Mouse (Mus musculus) embryonic facial prominence, embryonic 14.5 days (tissue): ENCODE data around the gene Deup1. TPM values are rescaled to one million over a fixed set of nuclear protein-coding genes. Genes with fewer than 3 reads are reported as not detected.
A peak's percentile ranks its signal among the peaks of the same experiment; 100 is the strongest.

Experiments used
- ATAC-seq: fragments of 200-750 bp; cut with Nextera tagmentation; 2 replicates; pipeline ENCODE4 v1.8.0; 2017; ENCODE audit warnings: low read depth, moderate number of reproducible peaks, moderate TSS enrichment
- DNase-seq: peaks from one replicate; pipeline ENCODE4 v3.0.0-alpha.2; 2015; ENCODE audit warnings: low spot score
- H3K27ac ChIP-seq: fragments of 300-500 bp; sonication (generic); replicated peaks from 2 replicates; pipeline ENCODE4 v1.5.1; 2014; ENCODE audit warnings: low read depth, mild to moderate bottlenecking, low read length, moderate library complexity
- H3K27me3 ChIP-seq: fragments of 300-500 bp; sonication (generic); replicated peaks from 2 replicates; pipeline ENCODE4 v1.6.1; 2014; ENCODE audit warnings: low read length; ENCODE audit not compliant: control insufficient read depth, insufficient read depth
- H3K36me3 ChIP-seq: fragments of 300-500 bp; sonication (generic); 2 replicates; pipeline ENCODE4 v1.6.1; 2014; ENCODE audit warnings: low read length, mixed read lengths; ENCODE audit not compliant: control insufficient read depth, insufficient read depth
- H3K4me1 ChIP-seq: fragments of 300-500 bp; sonication (generic); 2 replicates; pipeline ENCODE4 v1.6.1; 2014; ENCODE audit warnings: antibody characterized with exemption, low read length; ENCODE audit not compliant: control insufficient read depth, insufficient read depth
- H3K4me2 ChIP-seq: fragments of 300-500 bp; sonication (generic); 2 replicates; pipeline ENCODE4 v1.6.1; 2014; ENCODE audit warnings: low read depth, mild to moderate bottlenecking, low read length, moderate library complexity, mixed read lengths
- H3K4me3 ChIP-seq: fragments of 300-500 bp; sonication (generic); 2 replicates; pipeline ENCODE4 v1.5.1; 2014; ENCODE audit warnings: low read depth, mild to moderate bottlenecking, low read length
- H3K9ac ChIP-seq: fragments of 300-500 bp; sonication (generic); 2 replicates; pipeline ENCODE4 v1.6.1; 2014; ENCODE audit warnings: low read depth, mild to moderate bottlenecking, low read length, moderate library complexity, mixed read lengths
- H3K9me3 ChIP-seq: fragments of 300-500 bp; sonication (generic); 2 replicates; pipeline ENCODE4 v1.6.1; 2016; ENCODE audit warnings: low read length; ENCODE audit not compliant: control insufficient read depth
- WGBS: fragments of 180-500 bp; shearing (Covaris S2); extraction: QIAGEN DNeasy Blood & Tissue Kit; methylation state at CpG from one replicate; pipeline ENCODE4 v1.1.7; 2014; 5-methylcytosine and 5-hydroxymethylcytosine counted together
- polyA plus RNA-seq: library from polyadenylated mRNA; unstranded; fragments of >200 nt; fragmentation: Nextera tagmentation; extraction: Ambion mirVana; gene quantifications from 2 replicates; pipeline ENCODE4 v1.2.1, GENCODE M21; 2014

The Deup1 gene
- polyA plus RNA-seq, 1 experiment from 2014 or later: 14.9 TPM

- H3K27me3 ChIP-seq: 0 out of 2 replicates have a peak, but pooled peaks cover 3% of the 10 kb centered on the region
- H3K9ac ChIP-seq: peak overlapping the region; percentile 42; the same call in 1 of the 2 replicates
- peaks cover 8% of the 10 kb centered on the region; the same call in 1 of the 2 replicates for H3K4me1 ChIP-seq
- H3K4me2 ChIP-seq: peak overlapping the region; percentile 67
- 18% methylated on average over 4 of the region's 5 CpGs for WGBS
- H3K36me3 ChIP-seq: no peaks in the 10 kb centered on the region
- peak overlapping the region; percentile 35 for H3K4me3 ChIP-seq
- no peaks in the 10 kb centered on the region for H3K9me3 ChIP-seq
- no peak for DNase-seq
- ATAC-seq: no peak
- no peak overlapping the region for H3K27ac ChIP-seq
Observed at GRCm38 (mm10) chr9:15627384-15627783, 349 bp downstream of the Deup1 start.

- Histone ChIP-seq H3K27ac (no peak overlapping the region), H3K36me3 (no peaks in the 10 kb centered on the region), H3K27me3 (0 out of 2 replicates have a peak, but pooled peaks cover 3% of the 10 kb centered on the region), H3K4me1 (peaks cover 8% of the 10 kb centered on the region; the same call in 1 of the 2 replicates), H3K9me3 (no peaks in the 10 kb centered on the region), H3K9ac (no peak overlapping the region), H3K4me2 (no peak overlapping the region), H3K4me3 (no peak overlapping the region)
- ATAC-seq (no peak), DNase-seq (no peak)
- WGBS: 76% methylated on average over 3 of the region's 3 CpGs
Observed at GRCm38 (mm10) chr9:15624739-15625138, 3.0 kb downstream of the Deup1 start.

DNA sequence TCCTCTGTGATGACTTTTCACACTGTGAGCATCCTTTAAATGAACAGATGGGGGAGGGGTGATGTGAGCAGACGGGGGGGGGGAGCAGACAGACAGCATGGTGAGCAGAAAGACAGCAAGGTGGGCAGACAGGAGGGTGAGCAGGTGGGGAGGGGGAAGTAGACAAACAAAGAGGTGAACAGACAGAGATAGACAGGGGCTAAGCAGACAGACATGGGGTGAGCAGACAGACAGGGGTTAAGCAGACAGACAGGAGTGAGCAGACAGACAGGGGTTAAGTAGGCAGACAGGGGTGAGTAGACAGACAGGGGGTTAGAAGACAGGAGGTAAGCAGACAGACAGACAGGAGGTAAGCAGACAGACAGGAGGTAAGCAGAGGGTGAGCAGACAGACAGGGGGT lies 8.0 kb downstream of the Deup1 start:
- no peaks in the 10 kb centered on the region for H3K9me3 ChIP-seq
- H3K36me3 ChIP-seq: no peaks in the 10 kb centered on the region
- no peak overlapping the region for H3K27ac ChIP-seq
- H3K9ac ChIP-seq: no peak overlapping the region
- H3K4me3 ChIP-seq: no peak overlapping the region
- H3K4me1 ChIP-seq: no peaks in the 10 kb centered on the region
- no peaks in the 10 kb centered on the region for H3K27me3 ChIP-seq
- 50% methylated on average over 1 of the region's 1 CpGs for WGBS
- ATAC-seq (no peak), DNase-seq (no peak)
- H3K4me2 ChIP-seq: no peak overlapping the region

GRCm38 (mm10) chr9:15619020-15619590 lies 8.6 kb downstream of the Deup1 start:
- Histone ChIP-seq H3K9ac (no peak overlapping the region), H3K4me1 (no peaks in the 10 kb centered on the region), H3K4me3 (no peak overlapping the region), H3K36me3 (no peaks in the 10 kb centered on the region), H3K27me3 (no peaks in the 10 kb centered on the region), H3K27ac (no peak overlapping the region), H3K4me2 (no peak overlapping the region), H3K9me3 (no peaks in the 10 kb centered on the region)
- no peak for DNase-seq
- WGBS: 37% methylated on average over 10 of the region's 10 CpGs
- ATAC-seq: no peak

GRCm38 (mm10) chr9:15617061-15617460 lies 10.7 kb downstream of the Deup1 start:
- ATAC-seq: no peak

DNA sequence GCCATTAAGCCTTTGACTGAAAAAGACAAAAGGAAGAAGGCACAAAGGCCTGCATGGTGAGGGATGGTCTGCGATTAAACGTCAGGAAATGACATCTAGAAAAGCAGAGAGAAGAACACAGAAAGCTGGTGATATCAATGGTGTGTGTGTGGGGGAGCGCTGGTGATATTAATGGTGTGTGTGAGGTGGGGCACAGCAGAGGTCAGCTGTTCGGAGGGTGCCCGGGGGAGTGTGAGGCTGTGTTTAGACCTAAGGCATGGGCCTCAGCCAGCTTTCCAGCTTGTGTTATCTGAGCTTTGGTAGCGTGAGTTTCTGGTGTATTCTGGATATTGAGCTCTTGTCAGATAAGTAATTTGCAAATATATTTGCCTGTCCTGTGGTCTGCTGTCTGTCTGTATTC lies 11.3 kb downstream of the Deup1 start:
- Histone ChIP-seq H3K4me1 (no peaks in the 10 kb centered on the region), H3K4me3 (no peak overlapping the region), H3K9me3 (no peaks in the 10 kb centered on the region), H3K4me2 (no peak overlapping the region), H3K27ac (no peak overlapping the region), H3K36me3 (no peaks in the 10 kb centered on the region), H3K27me3 (no peaks in the 10 kb centered on the region), H3K9ac (no peak overlapping the region)
- ATAC-seq: no peak
- 76% methylated on average over 6 of the region's 6 CpGs for WGBS
- no peak for DNase-seq

More at GRCm38 (mm10) chr9:15617061-15617460, 10.7 kb downstream of the Deup1 start:
- DNase-seq: no peak
- no peaks in the 10 kb centered on the region for H3K27me3 ChIP-seq
- H3K4me1 ChIP-seq: no peaks in the 10 kb centered on the region
- no peak overlapping the region for H3K9ac ChIP-seq
- H3K36me3 ChIP-seq: no peaks in the 10 kb centered on the region
- H3K4me3 ChIP-seq: no peak overlapping the region
- no peak overlapping the region for H3K4me2 ChIP-seq
- 77% methylated on average over 7 of the region's 7 CpGs for WGBS
- no peaks in the 10 kb centered on the region for H3K9me3 ChIP-seq
- H3K27ac ChIP-seq: no peak overlapping the region

DNA sequence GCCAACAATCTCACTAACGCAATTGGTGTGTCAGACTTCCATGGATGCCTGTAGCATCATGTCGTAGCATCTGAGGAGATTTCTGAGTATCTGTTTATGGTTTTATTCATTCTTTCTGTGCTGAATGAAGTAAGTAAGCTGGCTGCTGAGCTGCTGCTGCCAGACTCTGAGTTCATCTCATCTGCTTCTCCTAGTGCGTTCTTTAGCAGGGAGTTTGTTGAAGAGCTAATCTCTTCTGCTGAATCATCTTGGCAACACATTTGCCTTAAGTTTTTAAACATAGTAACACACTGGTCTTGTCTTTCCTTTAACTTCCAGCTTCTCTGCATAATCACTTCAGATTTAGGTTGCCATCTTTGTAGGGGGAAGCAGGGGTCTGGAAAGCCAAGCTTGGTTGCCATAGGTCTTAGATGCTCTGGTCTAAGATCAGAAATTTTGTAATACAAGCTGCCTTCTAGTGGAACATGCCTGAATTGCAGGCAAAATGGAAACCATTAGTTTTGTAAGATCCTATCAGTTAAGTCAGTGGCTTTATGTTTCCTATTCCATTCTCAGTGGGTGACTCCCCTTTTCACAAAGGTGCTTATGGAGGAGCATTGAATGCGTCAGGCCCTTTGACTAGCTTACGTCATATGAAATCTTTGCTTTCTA lies 18.3 kb downstream of the Deup1 start:
- ATAC-seq: no peak
- no peak overlapping the region for H3K27ac ChIP-seq
- DNase-seq: no peak

DNA sequence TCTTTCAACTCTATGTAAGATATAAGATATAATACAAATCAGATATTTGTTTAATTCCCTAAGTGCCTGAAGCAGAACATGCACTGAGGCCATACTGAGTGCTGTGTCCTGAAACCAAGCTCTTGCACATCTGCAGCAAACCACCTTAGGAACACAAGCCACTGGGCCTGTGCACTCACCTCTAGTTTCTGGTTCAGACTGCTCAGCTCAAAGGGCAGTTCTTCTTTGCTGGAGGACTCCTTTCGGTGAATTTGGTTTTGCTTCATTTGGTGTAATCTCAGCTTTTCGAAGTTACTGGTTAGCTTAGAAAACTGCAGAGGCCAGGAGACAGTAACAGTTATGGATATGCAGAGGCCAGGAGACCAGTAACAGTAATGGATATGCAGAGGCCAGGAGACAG lies 20.1 kb downstream of the Deup1 start:
- Histone ChIP-seq H3K36me3 (no peaks in the 10 kb centered on the region), H3K4me2 (no peak overlapping the region), H3K27ac (no peak overlapping the region), H3K9ac (no peak overlapping the region), H3K9me3 (0 out of 2 replicates have a peak, but pooled peaks cover 7% of the 10 kb centered on the region), H3K27me3 (no peaks in the 10 kb centered on the region), H3K4me3 (no peak overlapping the region), H3K4me1 (no peaks in the 10 kb centered on the region)
- WGBS: 93% methylated on average over 2 of the region's 2 CpGs
- no peak for ATAC-seq
- DNase-seq: no peak

More for the DNA sequence above, 18.3 kb downstream of the Deup1 start:
- whole genome bisulfite sequencing: 88% methylated on average over 5 of the region's 5 CpGs
- Histone ChIP-seq H3K4me2 (no peak overlapping the region), H3K4me3 (no peak overlapping the region), H3K4me1 (no peaks in the 10 kb centered on the region), H3K36me3 (no peaks in the 10 kb centered on the region), H3K9ac (no peak overlapping the region), H3K27me3 (no peaks in the 10 kb centered on the region), H3K9me3 (0 out of 2 replicates have a peak, but pooled peaks cover 7% of the 10 kb centered on the region)

GRCm38 (mm10) chr9:15603156-15603555 lies 24.6 kb downstream of the Deup1 start:
- Histone ChIP-seq H3K4me1 (no peaks in the 10 kb centered on the region), H3K4me2 (no peak overlapping the region), H3K36me3 (no peaks in the 10 kb centered on the region), H3K4me3 (no peak overlapping the region), H3K27me3 (no peaks in the 10 kb centered on the region), H3K27ac (no peak overlapping the region), H3K9ac (no peak overlapping the region), H3K9me3 (no peaks in the 10 kb centered on the region)
- ATAC-seq (no peak), DNase-seq (no peak)
- 87% methylated on average over 8 of the region's 8 CpGs for WGBS
